Mouse (Mus musculus) midbrain, postnatal 0 days (tissue): ENCODE data around the gene Rhbdd1. TPM values are rescaled to one million over a fixed set of nuclear protein-coding genes. Genes with fewer than 3 reads are reported as not detected.

ENCODE experiments used
- ATAC-seq: fragments of 200-750 bp; cut with Nextera tagmentation; 2 replicates; pipeline ENCODE4 v1.8.0; 2017; ENCODE audit warnings: moderate number of reproducible peaks, mild to moderate bottlenecking, moderate TSS enrichment, moderate library complexity; ENCODE audit not compliant: low FRiP score
- DNase-seq: peaks from one replicate; pipeline ENCODE4 v3.0.0-alpha.2; 2015; ENCODE audit warnings: low spot score
- H3K27ac ChIP-seq: fragments of 300-500 bp; sonication (generic); 2 replicates; pipeline ENCODE4 v1.5.1; 2014; ENCODE audit warnings: low read depth, mild to moderate bottlenecking, low read length, mixed read lengths
- H3K27me3 ChIP-seq: fragments of 300-500 bp; sonication (generic); 2 replicates; pipeline ENCODE4 v1.6.1; 2014; ENCODE audit warnings: low read length, control low read depth, mixed read lengths; ENCODE audit not compliant: insufficient read depth
- H3K36me3 ChIP-seq: fragments of 300-500 bp; sonication (generic); 2 replicates; pipeline ENCODE4 v1.6.1; 2014; ENCODE audit warnings: low read length, control low read depth, mixed read lengths; ENCODE audit not compliant: insufficient read depth
- H3K4me1 ChIP-seq: fragments of 300-500 bp; sonication (generic); 2 replicates; pipeline ENCODE4 v1.6.1; 2014; ENCODE audit warnings: mild to moderate bottlenecking, control low read depth, antibody characterized with exemption, low read length, mixed read lengths; ENCODE audit not compliant: insufficient read depth
- H3K4me2 ChIP-seq: fragments of 300-500 bp; sonication (generic); 2 replicates; pipeline ENCODE4 v1.6.1; 2014; ENCODE audit warnings: low read depth, mild to moderate bottlenecking, low read length, mixed read lengths; ENCODE audit not compliant: poor library complexity, severe bottlenecking
- H3K4me3 ChIP-seq: fragments of 300-500 bp; sonication (generic); 2 replicates; pipeline ENCODE4 v1.5.1; 2014; ENCODE audit warnings: low read depth, mild to moderate bottlenecking, low read length, moderate library complexity
- H3K9ac ChIP-seq: fragments of 300-500 bp; sonication (generic); replicated peaks from 2 replicates; pipeline ENCODE4 v1.6.1; 2014; ENCODE audit warnings: mild to moderate bottlenecking, low read length, moderate library complexity, mixed read lengths; ENCODE audit not compliant: poor library complexity, severe bottlenecking
- H3K9me3 ChIP-seq: fragments of 300-500 bp; sonication (generic); 2 replicates; pipeline ENCODE4 v1.6.1; 2016; ENCODE audit warnings: low read length, control low read depth
- CTCF ChIP-seq: IDR thresholded peaks from 2 replicates; pipeline ENCODE4 v1.5.1; 2016; ENCODE audit warnings: antibody characterized with exemption, mild to moderate bottlenecking
- WGBS: fragments of 180-500 bp; shearing (Covaris S2); extraction: QIAGEN DNeasy Blood & Tissue Kit; methylation state at CpG from one replicate; pipeline ENCODE4 v1.1.7; 2014; 5-methylcytosine and 5-hydroxymethylcytosine counted together
- polyA plus RNA-seq: library from polyadenylated mRNA; unstranded; fragments of >200 nt; fragmentation: Nextera tagmentation; extraction: Ambion mirVana; gene quantifications from 2 replicates; pipeline ENCODE4 v1.2.1, GENCODE M21; 2015
- total RNA-seq: library from RNA; depleted of rRNA; stranded (reverse); fragments of >200 nt; gene quantifications from 2 replicates; pipeline ENCODE4 v1.2.3, GENCODE M21; 2014

Rhbdd1 gene
- total and polyA plus RNA-seq, 2 experiments from 2014 or later: 2.3 to 3.6 TPM

DNA sequence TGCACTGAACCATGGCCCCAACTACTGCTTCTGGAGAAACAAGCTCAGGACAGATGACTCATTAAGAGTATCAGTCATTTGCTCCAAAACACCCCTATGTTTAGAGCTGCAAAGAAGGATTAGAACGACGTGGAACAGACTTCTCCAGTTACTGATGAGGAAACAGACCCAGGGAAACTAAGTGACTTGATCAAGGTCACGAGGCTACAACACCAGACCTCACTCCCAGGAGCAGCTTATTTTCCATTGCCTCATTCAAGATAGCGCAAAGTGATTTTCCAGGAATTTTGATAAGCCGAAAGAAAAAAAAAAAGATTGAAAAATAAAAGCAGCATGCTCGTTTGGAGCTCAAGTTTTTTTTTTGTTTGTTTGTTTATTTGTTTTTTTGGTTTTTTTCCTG lies 34.4 kb upstream of the Rhbdd1 start:
- TF ChIP-seq CTCF: no peak
- ATAC-seq (no peak), DNase-seq (no peak)
- no peak overlapping the region for H3K27ac ChIP-seq
- no peaks in the 10 kb centered on the region for H3K27me3 ChIP-seq
- no peak overlapping the region for H3K4me3 ChIP-seq
- no peak overlapping the region for H3K4me2 ChIP-seq
- WGBS: 84% methylated on average over 6 of the region's 6 CpGs
- H3K9me3 ChIP-seq: no peaks in the 10 kb centered on the region
- H3K9ac ChIP-seq: no peak overlapping the region
- H3K4me1 ChIP-seq: peaks cover 2% of the 10 kb centered on the region; the same call in 1 of the 2 replicates
- H3K36me3 ChIP-seq: no peaks in the 10 kb centered on the region

DNA sequence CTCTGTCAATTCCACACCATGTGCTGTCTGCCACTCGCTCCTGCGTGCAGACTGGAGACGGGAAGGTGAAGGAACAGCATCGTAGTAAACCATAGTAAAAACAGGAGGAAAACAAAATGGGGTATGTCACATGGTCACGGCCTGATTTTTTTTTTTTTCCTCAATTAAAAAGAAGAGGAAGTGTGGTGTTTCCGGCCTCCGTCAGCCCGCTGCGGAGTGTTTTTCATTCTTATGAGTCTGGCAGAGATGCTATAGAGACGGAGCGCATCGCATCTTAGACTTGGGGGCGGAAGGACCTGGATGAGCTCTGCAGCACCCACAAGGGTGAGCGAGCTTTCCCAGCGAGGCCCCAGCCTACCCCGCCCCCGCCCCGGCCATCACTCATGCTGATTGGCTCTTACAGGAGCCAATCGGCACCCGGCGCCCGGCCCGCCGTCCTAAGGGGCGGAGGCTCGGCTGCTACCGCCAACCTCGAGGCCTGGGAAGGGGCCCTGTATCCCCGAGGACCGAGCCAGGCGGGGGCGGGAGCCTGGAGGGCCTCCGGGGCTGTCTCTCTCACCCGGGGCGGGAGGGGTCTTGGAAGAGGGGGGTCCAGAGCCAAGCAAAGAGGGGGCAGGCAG lies 33.1 kb upstream of the Rhbdd1 start:
- H3K36me3 ChIP-seq: no peaks in the 10 kb centered on the region
- H3K4me1 ChIP-seq: peaks cover 9% of the 10 kb centered on the region; the same call in 1 of the 2 replicates
- H3K27ac ChIP-seq: peak overlapping the region; percentile 86
- WGBS: 3% methylated on average over 34 of the region's 35 CpGs
- no peaks in the 10 kb centered on the region for H3K9me3 ChIP-seq
- no peaks in the 10 kb centered on the region for H3K27me3 ChIP-seq
- H3K4me3 ChIP-seq: peak overlapping the region; percentile 47
- peak overlapping the region; percentile 60 for H3K9ac ChIP-seq
- no peak for TF ChIP-seq CTCF
- peak overlapping the region; percentile 73 for H3K4me2 ChIP-seq
- ATAC-seq (peak; percentile 98), DNase-seq (peak; percentile 96)

DNA sequence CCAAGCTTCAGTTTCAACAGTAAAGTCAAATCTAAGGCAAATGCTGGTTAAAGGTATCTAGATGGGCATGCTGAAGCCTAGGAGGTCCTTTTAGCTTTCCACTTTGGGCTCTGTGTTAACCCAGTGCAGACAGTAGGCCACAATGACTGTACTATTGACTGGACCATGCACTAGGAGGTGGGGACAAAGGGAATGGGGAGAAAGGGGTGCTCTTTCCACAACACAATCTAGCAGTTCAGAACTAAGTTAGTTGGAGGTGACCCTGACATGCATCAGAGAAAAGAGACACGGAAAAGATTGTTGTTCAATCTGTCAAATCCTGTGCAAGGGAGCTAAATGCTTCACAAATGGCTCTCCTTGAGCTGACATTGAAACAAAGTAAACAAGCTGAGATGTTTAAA lies 32.4 kb upstream of the Rhbdd1 start:
- Histone ChIP-seq H3K4me1 (peaks cover 13% of the 10 kb centered on the region; the same call in 1 of the 2 replicates), H3K27ac (peak overlapping the region; percentile 86), H3K4me2 (peak overlapping the region; percentile 73), H3K36me3 (no peaks in the 10 kb centered on the region), H3K9ac (peak overlapping the region; percentile 60), H3K27me3 (no peaks in the 10 kb centered on the region), H3K4me3 (peak overlapping the region; percentile 47), H3K9me3 (no peaks in the 10 kb centered on the region)
- no peak for ATAC-seq
- DNase-seq: no peak
- TF ChIP-seq CTCF: no peak
- 0% methylated on average over 1 of the region's 1 CpGs for WGBS

DNA sequence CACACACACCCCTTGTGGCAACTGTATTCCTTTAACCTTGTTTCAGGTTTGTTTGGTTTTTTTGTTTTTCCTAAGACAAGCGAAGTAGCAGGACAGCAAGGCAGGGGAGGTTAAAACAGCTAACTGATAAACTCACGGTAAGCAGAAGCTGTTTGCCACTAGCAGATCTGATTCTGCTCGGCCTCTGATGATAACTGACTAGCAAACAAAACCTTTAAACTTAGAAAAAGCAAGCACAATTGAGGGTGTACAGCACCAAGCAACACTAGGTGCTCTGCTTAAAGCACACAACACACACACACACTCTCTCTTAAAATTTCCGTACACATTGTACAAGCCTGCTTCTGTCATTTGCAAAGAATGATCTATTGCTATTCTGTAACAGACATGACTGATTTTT lies 31.8 kb upstream of the Rhbdd1 start:
- TF ChIP-seq CTCF: no peak
- WGBS: 8% methylated on average over 4 of the region's 4 CpGs

DNA sequence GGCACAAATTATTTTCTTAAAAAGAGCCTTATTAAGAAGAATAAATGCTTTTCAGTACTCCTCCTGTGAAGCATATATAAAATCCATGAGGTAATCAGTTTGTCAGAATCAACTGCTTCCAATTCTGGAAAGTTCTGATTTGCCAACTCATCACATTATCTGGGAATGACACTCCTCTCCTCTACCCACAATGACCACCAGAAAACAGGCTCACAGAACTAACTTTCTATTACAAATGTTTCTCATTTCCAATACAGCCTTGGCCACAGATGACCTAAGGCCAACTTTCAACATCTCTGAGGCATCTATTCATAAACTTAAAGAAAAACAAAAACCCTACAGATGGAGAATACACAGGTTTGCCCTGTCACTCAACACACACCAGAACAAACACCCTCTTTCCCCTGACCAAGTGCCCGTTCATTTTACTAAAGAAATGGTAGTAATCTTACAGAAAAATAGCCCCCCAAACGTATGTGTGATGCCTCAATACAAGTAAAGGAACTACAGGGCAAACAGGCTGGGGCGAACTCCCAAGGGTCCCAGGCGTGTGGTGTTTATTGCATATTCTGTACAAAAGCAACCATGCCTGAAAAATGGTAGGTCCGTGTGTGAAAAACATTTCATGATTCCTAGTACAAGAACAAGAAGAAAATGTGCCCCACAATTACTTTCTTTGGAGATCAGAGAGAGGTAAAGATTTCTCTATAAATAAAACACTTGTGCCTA lies 30.6 kb upstream of the Rhbdd1 start:
- Histone ChIP-seq H3K27ac (no peak overlapping the region), H3K9ac (peak overlapping the region; percentile 50; the same call in 1 of the 2 replicates), H3K27me3 (no peaks in the 10 kb centered on the region), H3K4me1 (peaks cover 18% of the 10 kb centered on the region; the same call in 1 of the 2 replicates), H3K4me3 (peak overlapping the region; percentile 47), H3K9me3 (no peaks in the 10 kb centered on the region), H3K36me3 (no peaks in the 10 kb centered on the region), H3K4me2 (peak overlapping the region; percentile 73)
- no peak for ATAC-seq
- no peak for DNase-seq
- TF ChIP-seq CTCF: no peak
- WGBS: 13% methylated on average over 5 of the region's 5 CpGs

More for the DNA sequence above, 31.8 kb upstream of the Rhbdd1 start:
- Histone ChIP-seq H3K4me1 (peaks cover 18% of the 10 kb centered on the region; the same call in 1 of the 2 replicates), H3K27ac (peak overlapping the region; percentile 86; the same call in 1 of the 2 replicates), H3K4me2 (peak overlapping the region; percentile 73), H3K27me3 (no peaks in the 10 kb centered on the region), H3K9ac (0 out of 2 replicates have a peak overlapping the region, but pooled peaks have one; percentile 60), H3K4me3 (peak overlapping the region; percentile 47), H3K36me3 (no peaks in the 10 kb centered on the region), H3K9me3 (no peaks in the 10 kb centered on the region)
- DNase-seq (no peak), ATAC-seq (no peak)
